Mouse (Mus musculus) embryonic facial prominence, embryonic 11.5 days (tissue): ENCODE data around the gene Itm2c. TPM values are rescaled to one million over a fixed set of nuclear protein-coding genes. Genes with fewer than 3 reads are reported as not detected.

Experiments
- ATAC-seq: fragments of 200-750 bp; cut with Nextera tagmentation; replicated peaks from 2 replicates; pipeline ENCODE4 v1.8.0; 2017; ENCODE audit warnings: low read depth; ENCODE audit not compliant: insufficient number of reproducible peaks, low FRiP score, low TSS enrichment
- DNase-seq: peaks from one replicate; pipeline ENCODE4 v3.0.0-alpha.2; 2015; ENCODE audit warnings: low spot score
- H3K27ac ChIP-seq: fragments of 300-500 bp; sonication (generic); replicated peaks from 2 replicates; pipeline ENCODE4 v1.5.1; 2014; ENCODE audit warnings: mild to moderate bottlenecking, low read depth, low read length, control low read depth
- H3K27me3 ChIP-seq: fragments of 300-500 bp; sonication (generic); 2 replicates; pipeline ENCODE4 v1.6.1; 2014; ENCODE audit warnings: mild to moderate bottlenecking, low read length, moderate library complexity, mixed read lengths; ENCODE audit not compliant: control insufficient read depth, insufficient read depth
- H3K36me3 ChIP-seq: fragments of 300-500 bp; sonication (generic); replicated peaks from 2 replicates; pipeline ENCODE4 v1.6.1; 2014; ENCODE audit warnings: low read depth, mild to moderate bottlenecking, low read length, moderate library complexity, mixed read lengths; ENCODE audit not compliant: control insufficient read depth, insufficient read depth
- H3K4me1 ChIP-seq: fragments of 300-500 bp; sonication (generic); 2 replicates; pipeline ENCODE4 v1.6.1; 2014; ENCODE audit warnings: low read length, mixed read lengths; ENCODE audit not compliant: control insufficient read depth, insufficient read depth
- H3K4me2 ChIP-seq: fragments of 300-500 bp; sonication (generic); 2 replicates; pipeline ENCODE4 v1.6.1; 2014; ENCODE audit warnings: low read depth, mild to moderate bottlenecking, control low read depth, low read length, moderate library complexity
- H3K4me3 ChIP-seq: fragments of 300-500 bp; sonication (generic); 2 replicates; pipeline ENCODE4 v1.5.1; 2014; ENCODE audit warnings: low read depth, low read length, control low read depth
- H3K9ac ChIP-seq: fragments of 300-500 bp; sonication (generic); replicated peaks from 2 replicates; pipeline ENCODE4 v1.6.1; 2014; ENCODE audit warnings: mild to moderate bottlenecking, control low read depth, low read length
- H3K9me3 ChIP-seq: fragments of 300-500 bp; sonication (generic); replicated peaks from 2 replicates; pipeline ENCODE4 v1.6.1; 2016; ENCODE audit warnings: mild to moderate bottlenecking, low read length, inconsistent platforms, mixed read lengths; ENCODE audit not compliant: control insufficient read depth
- WGBS: fragments of 180-500 bp; shearing (Covaris S2); extraction: QIAGEN DNeasy Blood & Tissue Kit; methylation state at CpG from one replicate; pipeline ENCODE4 v1.1.7; 2014; 5-methylcytosine and 5-hydroxymethylcytosine counted together
- polyA plus RNA-seq: library from polyadenylated mRNA; unstranded; fragments of >200 nt; fragmentation: Nextera tagmentation; extraction: Ambion mirVana; gene quantifications from 2 replicates; pipeline ENCODE4 v1.2.1, GENCODE M21; 2014

Gene Itm2c
- polyA plus RNA-seq, 1 experiment from 2014 or later = 133 TPM

- no peak for ATAC-seq
- Histone ChIP-seq H3K9ac (no peak overlapping the region), H3K27ac (no peak overlapping the region), H3K9me3 (no peaks in the 10 kb centered on the region), H3K4me3 (no peak overlapping the region), H3K4me2 (no peak overlapping the region), H3K36me3 (no peaks in the 10 kb centered on the region), H3K27me3 (no peaks in the 10 kb centered on the region), H3K4me1 (no peaks in the 10 kb centered on the region)
- DNase-seq = no peak
- WGBS = 88% methylated on average over 3 of the region's 3 CpGs
Measured at GRCm38 (mm10) chr1:85856266-85856665, 37.8 kb upstream of the Itm2c start.

DNA sequence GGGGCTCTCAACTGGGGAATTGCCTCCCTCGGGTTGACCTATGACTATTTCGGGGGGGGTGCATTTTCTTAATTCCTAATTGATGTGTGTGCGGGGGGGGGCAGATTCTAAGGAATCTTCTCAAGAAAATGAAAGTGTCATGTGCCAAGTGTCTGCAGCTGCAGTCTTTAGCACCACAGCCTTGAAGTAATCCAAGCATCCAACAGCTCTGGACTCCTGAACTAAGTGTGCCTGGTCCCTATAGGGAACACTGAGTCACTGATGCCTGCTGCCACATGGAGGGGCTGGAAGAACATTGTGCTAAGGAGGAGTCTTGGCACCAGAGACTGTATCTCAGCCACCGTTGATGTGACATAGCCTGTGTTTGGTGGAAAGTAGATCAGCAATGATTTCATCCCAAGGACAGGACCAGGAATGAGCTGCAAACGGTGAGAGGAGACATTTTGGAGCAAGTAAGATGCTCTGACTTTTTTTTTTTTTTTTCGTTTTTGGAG lies 36.8 kb upstream of the Itm2c start:
- 86% methylated on average over 6 of the region's 6 CpGs for WGBS
- H3K4me1 ChIP-seq = no peaks in the 10 kb centered on the region
- DNase-seq (no peak), ATAC-seq (no peak)
- no peaks in the 10 kb centered on the region for H3K27me3 ChIP-seq
- H3K27ac ChIP-seq = no peak overlapping the region
- no peak overlapping the region for H3K9ac ChIP-seq
- no peak overlapping the region for H3K4me3 ChIP-seq
- no peaks in the 10 kb centered on the region for H3K36me3 ChIP-seq
- H3K9me3 ChIP-seq = no peaks in the 10 kb centered on the region
- H3K4me2 ChIP-seq = no peak overlapping the region

DNA sequence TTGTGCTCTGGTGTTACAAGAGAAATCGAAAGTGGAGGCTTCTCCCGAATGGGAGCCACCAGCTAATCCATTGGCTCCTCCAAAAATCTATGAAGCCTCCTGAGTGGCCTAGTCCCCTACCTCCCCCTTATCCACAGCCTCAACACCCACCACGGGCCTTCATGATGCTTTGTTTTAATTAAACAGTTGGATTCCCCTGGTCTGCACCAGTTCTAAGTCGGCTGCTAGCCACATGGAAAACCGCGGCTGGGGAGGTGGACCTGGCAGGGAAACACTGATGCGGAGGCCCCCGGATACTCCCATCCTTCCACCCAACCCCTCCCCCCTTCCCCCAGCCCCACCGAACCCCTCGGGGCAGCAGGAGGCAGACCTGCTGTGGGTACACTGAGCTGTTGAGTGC lies 29.7 kb upstream of the Itm2c start:
- Histone ChIP-seq H3K36me3 (no peaks in the 10 kb centered on the region), H3K4me3 (no peak overlapping the region), H3K9ac (no peak overlapping the region), H3K4me1 (no peaks in the 10 kb centered on the region), H3K4me2 (no peak overlapping the region), H3K27ac (no peak overlapping the region), H3K9me3 (no peaks in the 10 kb centered on the region), H3K27me3 (no peaks in the 10 kb centered on the region)
- no peak for DNase-seq
- no peak; the same call in 1 of the 2 replicates for ATAC-seq
- 88% methylated on average over 10 of the region's 10 CpGs for WGBS

DNA sequence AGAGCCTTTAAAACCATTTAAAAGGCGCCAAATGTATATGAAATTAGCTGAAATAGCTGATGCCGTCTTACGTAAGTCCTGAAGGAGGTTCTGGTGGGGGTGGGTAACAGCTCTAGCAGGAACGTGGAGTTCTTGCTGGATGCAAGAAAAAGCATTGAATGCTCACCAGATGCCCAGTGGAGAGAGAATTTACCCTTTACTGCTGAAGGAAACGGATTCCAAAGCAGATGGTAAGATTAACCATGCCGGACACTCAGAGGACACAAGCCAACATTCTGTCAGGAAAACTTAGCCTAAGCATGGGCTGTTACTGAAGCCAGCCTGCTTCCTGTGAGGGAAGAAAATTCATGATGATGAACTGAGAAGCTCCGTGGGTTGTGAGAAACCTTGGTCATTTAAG lies 24.1 kb upstream of the Itm2c start:
- H3K4me3 ChIP-seq = no peak overlapping the region
- no peaks in the 10 kb centered on the region for H3K4me1 ChIP-seq
- H3K36me3 ChIP-seq = no peaks in the 10 kb centered on the region
- DNase-seq = no peak
- 86% methylated on average over 7 of the region's 7 CpGs for WGBS
- no peaks in the 10 kb centered on the region for H3K27me3 ChIP-seq
- 0 out of 2 replicates have a peak, but pooled peaks cover 2% of the 10 kb centered on the region for H3K9me3 ChIP-seq
- no peak for ATAC-seq
- H3K4me2 ChIP-seq = no peak overlapping the region
- H3K9ac ChIP-seq = no peak overlapping the region
- H3K27ac ChIP-seq = no peak overlapping the region

DNA sequence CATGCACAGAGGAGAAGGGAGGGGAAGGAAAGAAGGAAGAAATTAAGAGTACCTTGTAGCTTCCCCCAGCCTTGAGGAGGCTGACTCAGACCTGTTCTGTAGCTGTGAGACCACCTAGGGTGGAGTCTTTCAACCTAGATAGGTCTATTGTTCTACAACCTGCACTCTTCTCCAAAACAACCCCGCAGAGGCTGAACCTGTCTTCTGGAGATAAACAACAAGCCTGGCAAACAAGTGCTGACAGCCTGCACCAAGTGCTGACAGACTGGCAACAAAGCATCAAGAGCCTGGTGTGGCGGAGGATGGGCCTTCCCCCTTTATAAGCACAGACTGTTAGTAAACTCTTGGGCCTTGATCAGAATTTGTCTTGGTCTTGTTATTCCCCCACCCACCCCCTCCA lies 23.5 kb upstream of the Itm2c start:
- no peak for ATAC-seq

GRCm38 (mm10) chr1:85882003-85882402 lies 12.1 kb upstream of the Itm2c start:
- no peaks in the 10 kb centered on the region for H3K4me1 ChIP-seq
- no peak overlapping the region for H3K4me3 ChIP-seq
- DNase-seq = no peak
- no peak overlapping the region for H3K4me2 ChIP-seq
- no peaks in the 10 kb centered on the region for H3K36me3 ChIP-seq
- H3K9ac ChIP-seq = no peak overlapping the region
- no peak overlapping the region for H3K27ac ChIP-seq
- H3K27me3 ChIP-seq = no peaks in the 10 kb centered on the region
- WGBS = 89% methylated on average over 12 of the region's 12 CpGs
- peaks cover 3% of the 10 kb centered on the region; the same call in 1 of the 2 replicates for H3K9me3 ChIP-seq
- no peak for ATAC-seq

More for the DNA sequence above, 23.5 kb upstream of the Itm2c start:
- no peak overlapping the region for H3K4me2 ChIP-seq
- no peak for DNase-seq
- no peaks in the 10 kb centered on the region for H3K27me3 ChIP-seq
- 65% methylated on average over 2 of the region's 2 CpGs for WGBS
- 0 out of 2 replicates have a peak, but pooled peaks cover 2% of the 10 kb centered on the region for H3K9me3 ChIP-seq
- no peaks in the 10 kb centered on the region for H3K4me1 ChIP-seq
- no peaks in the 10 kb centered on the region for H3K36me3 ChIP-seq
- no peak overlapping the region for H3K4me3 ChIP-seq
- H3K27ac ChIP-seq = no peak overlapping the region
- no peak overlapping the region for H3K9ac ChIP-seq

DNA sequence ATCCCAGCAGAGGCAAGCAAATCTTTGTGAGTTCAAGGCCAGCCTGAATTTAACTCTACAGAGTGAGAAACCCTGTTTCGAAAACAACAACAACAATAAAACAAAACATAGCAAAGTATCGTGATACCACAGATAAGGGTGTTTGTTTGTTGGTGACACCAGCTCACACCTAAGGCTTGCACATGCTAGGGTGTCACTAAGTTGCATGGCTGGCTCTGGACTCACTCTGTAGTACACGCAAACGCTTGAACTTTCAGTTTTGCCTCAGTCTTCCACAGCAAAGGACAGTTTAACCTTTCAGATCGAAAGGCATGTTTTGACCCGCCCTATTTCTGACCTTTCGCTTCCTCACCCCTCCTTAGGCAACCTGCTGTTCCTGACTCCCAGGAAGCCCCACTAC lies 6.9 kb upstream of the Itm2c start:
- DNase-seq (no peak), ATAC-seq (no peak)
- H3K36me3 ChIP-seq = no peaks in the 10 kb centered on the region
- WGBS = 81% methylated on average over 7 of the region's 7 CpGs
- H3K27ac ChIP-seq = no peak overlapping the region
- no peak overlapping the region for H3K4me2 ChIP-seq
- H3K9ac ChIP-seq = no peak overlapping the region
- H3K4me3 ChIP-seq = no peak overlapping the region
- H3K27me3 ChIP-seq = no peaks in the 10 kb centered on the region
- no peaks in the 10 kb centered on the region for H3K4me1 ChIP-seq
- no peaks in the 10 kb centered on the region for H3K9me3 ChIP-seq

DNA sequence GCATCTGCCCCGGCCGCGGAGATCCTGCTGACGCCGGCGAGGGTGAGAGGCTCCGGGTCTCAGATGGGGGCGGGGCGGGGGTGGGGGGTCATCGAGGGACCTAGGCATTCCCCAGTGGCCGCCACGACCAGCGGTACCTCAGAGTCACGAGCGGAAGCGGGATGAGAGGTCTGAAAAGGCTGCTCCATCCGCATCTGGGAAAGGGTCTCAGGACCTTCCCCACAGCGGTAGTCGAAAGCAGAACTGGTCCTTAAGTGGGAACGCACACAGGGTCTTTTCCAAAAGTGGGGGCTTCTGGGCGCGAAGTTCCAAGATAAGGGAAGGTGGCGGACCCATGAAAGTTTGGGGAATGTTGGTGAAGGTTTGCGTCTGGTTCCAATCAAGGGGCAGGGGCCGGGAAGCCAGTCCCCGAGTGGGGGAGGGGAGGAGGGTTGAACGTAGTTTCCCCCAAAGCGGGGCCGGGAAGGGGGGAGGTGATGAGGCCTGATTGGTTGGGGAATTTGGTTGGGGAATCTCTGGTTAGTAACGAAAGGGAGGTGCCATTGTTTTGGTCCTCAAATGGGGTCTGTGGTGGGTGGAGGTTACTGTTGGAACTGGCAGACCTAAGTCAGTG lies 773 bp downstream of the Itm2c start:
- Histone ChIP-seq H3K4me3 (peak overlapping the region; percentile 56), H3K27ac (peak overlapping the region; percentile 84), H3K36me3 (no peaks in the 10 kb centered on the region), H3K4me2 (peak overlapping the region; percentile 82), H3K4me1 (peaks cover 20% of the 10 kb centered on the region), H3K9ac (peak overlapping the region; percentile 76), H3K9me3 (no peaks in the 10 kb centered on the region), H3K27me3 (no peaks in the 10 kb centered on the region)
- WGBS = under 1% methylated on average over 30 of the region's 30 CpGs
- ATAC-seq = peak; percentile 49
- peak; percentile 96 for DNase-seq
